Mouse (Mus musculus): ENCODE data around the gene Ydjc. TPM values are rescaled to one million over a fixed set of nuclear protein-coding genes. Genes with fewer than 3 reads are reported as not detected.
A peak's percentile ranks its signal among the peaks of the same experiment; 100 is the strongest.

Gene Ydjc
- total and polyA plus RNA-seq, 3 experiments = 10.4 to 55.2 (median 15.3) TPM

DNA sequence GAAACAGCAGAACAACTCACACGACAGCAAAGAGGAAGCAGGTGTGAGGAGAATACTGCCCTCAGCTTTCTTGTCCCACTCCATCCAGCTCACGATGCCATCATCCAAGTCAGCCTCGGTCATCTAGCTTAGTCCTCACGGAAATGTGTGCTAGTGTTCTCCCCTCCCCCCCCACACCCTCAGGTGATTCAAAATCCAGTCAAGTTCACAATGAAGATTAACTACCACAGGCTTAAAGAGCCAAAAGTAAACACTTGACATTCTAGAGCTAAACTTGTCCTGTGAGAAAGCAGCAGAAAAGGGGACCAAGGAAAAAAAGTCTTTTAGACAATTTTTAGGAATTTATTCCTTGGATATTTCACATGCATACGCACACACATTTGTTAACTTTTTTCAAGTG lies 23.6 kb downstream of the Ydjc start:
- H3K27me3 ChIP-seq (ENCODE audit: insufficient read depth, low read length) = no peaks in the 10 kb centered on the region
- no peak for TF ChIP-seq CTCF (IDR thresholded peaks at IDR 0.05; ENCODE audit: low read depth, low read length)
- no peak for TF ChIP-seq POLR2AphosphoS5 (IDR thresholded peaks at IDR 0.05; ENCODE audit: insufficient replicate concordance, low read depth, low read length)
- TF ChIP-seq TAL1 (conservative IDR thresholded peaks at IDR 0.05; ENCODE audit: low read depth, low read length) = no peak
- TF ChIP-seq GATA2 (IDR thresholded peaks at IDR 0.05; ENCODE audit: borderline replicate concordance, low read depth, low read length) = no peak
- TF ChIP-seq GATA1 (IDR thresholded peaks at IDR 0.05; ENCODE audit: borderline replicate concordance, low read length) = no peak
- peaks cover 3% of the 10 kb centered on the region; the same call in 1 of the 2 replicates for H3K4me1 ChIP-seq (ENCODE audit: insufficient read depth, low read depth, low read length)
- peaks cover 89% of the 10 kb centered on the region for H3K36me3 ChIP-seq (replicated peaks)
- no peak for ATAC-seq (ENCODE audit: extremely low read depth, insufficient number of reproducible peaks, low FRiP score, poor library complexity, severe bottlenecking)
- H3K9me3 ChIP-seq (replicated peaks) = no peaks in the 10 kb centered on the region
- no peak for DNase-seq (ENCODE audit: low spot score)
- H3K4me3 ChIP-seq (ENCODE audit: low read depth, low read length) = no peak overlapping the region

DNA sequence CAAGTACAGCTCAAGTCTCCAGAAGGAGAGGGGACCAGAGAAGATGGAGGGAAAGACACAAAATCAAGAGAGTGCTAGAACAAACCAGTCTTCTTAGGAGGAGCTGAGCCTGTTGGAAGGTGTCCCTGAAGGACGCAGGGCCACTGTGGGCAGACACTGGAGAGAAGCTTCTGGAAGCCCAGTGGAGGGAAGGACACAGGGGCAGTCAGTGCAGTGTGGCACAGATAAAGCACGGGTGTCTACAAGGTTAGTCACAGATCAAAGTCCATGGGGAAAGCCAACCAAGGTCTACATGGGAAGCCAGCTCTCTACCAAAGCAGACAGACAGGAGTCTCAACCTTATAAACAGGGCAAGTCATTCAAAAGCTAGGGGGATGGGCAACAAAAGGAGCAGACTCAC lies 31.3 kb downstream of the Ydjc start:
- no peak for TF ChIP-seq CTCF (IDR thresholded peaks at IDR 0.05; ENCODE audit: low read depth, low read length)
- TF ChIP-seq GATA1 (IDR thresholded peaks at IDR 0.05; ENCODE audit: borderline replicate concordance, low read length) = no peak
- no peak for TF ChIP-seq POLR2AphosphoS5 (IDR thresholded peaks at IDR 0.05; ENCODE audit: insufficient replicate concordance, low read depth, low read length)
- no peak for TF ChIP-seq TAL1 (conservative IDR thresholded peaks at IDR 0.05; ENCODE audit: low read depth, low read length)
- Histone ChIP-seq H3K27me3 (ENCODE audit: insufficient read depth, low read length) (no peaks in the 10 kb centered on the region), H3K4me1 (ENCODE audit: insufficient read depth, low read depth, low read length) (peaks cover 12% of the 10 kb centered on the region), H3K9me3 (replicated peaks) (no peaks in the 10 kb centered on the region), H3K36me3 (replicated peaks) (peaks cover 84% of the 10 kb centered on the region), H3K4me3 (ENCODE audit: low read depth, low read length) (no peak overlapping the region)
- DNase-seq (ENCODE audit: low spot score) (no peak), ATAC-seq (ENCODE audit: extremely low read depth, insufficient number of reproducible peaks, low FRiP score, poor library complexity, severe bottlenecking) (no peak)

DNA sequence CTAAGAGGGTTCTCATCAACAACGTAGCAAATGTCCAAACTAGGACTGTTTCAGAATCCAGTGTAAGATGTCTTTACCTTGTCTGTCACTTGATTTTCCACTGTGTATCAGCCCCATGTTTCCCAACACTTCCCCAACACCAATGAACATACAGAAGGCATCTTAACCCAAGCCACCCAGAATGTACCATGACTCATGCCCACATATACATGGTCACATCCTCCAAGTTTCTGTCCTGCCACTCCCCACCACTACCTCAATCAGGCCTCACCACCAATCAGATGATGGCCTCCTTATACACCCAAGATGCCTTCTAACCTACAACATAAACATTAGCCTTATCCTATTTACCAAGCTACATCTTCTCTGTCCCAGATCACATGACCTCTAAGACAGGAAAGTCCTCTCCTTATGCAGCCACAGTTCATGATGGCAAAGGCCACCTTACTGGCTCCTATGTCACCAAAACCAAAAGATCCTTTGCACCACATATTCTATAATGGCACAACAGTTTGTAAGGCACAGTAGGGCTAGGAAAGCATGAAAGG lies 33.3 kb downstream of the Ydjc start:
- no peaks in the 10 kb centered on the region for H3K27me3 ChIP-seq (ENCODE audit: insufficient read depth, low read length)
- DNase-seq (ENCODE audit: low spot score) (no peak), ATAC-seq (ENCODE audit: extremely low read depth, insufficient number of reproducible peaks, low FRiP score, poor library complexity, severe bottlenecking) (no peak)
- H3K9me3 ChIP-seq (replicated peaks) = no peaks in the 10 kb centered on the region
- TF ChIP-seq GATA2 (IDR thresholded peaks at IDR 0.05; ENCODE audit: borderline replicate concordance, low read depth, low read length) = no peak
- no peak for TF ChIP-seq POLR2AphosphoS5 (IDR thresholded peaks at IDR 0.05; ENCODE audit: insufficient replicate concordance, low read depth, low read length)
- TF ChIP-seq CTCF (IDR thresholded peaks at IDR 0.05; ENCODE audit: low read depth, low read length) = no peak
- TF ChIP-seq TAL1 (conservative IDR thresholded peaks at IDR 0.05; ENCODE audit: low read depth, low read length) = no peak
- TF ChIP-seq GATA1 (IDR thresholded peaks at IDR 0.05; ENCODE audit: borderline replicate concordance, low read length) = no peak
- H3K36me3 ChIP-seq (replicated peaks) = peaks cover 76% of the 10 kb centered on the region
- H3K4me1 ChIP-seq (ENCODE audit: insufficient read depth, low read depth, low read length) = peaks cover 31% of the 10 kb centered on the region
- H3K4me3 ChIP-seq (ENCODE audit: low read depth, low read length) = no peak overlapping the region

DNA sequence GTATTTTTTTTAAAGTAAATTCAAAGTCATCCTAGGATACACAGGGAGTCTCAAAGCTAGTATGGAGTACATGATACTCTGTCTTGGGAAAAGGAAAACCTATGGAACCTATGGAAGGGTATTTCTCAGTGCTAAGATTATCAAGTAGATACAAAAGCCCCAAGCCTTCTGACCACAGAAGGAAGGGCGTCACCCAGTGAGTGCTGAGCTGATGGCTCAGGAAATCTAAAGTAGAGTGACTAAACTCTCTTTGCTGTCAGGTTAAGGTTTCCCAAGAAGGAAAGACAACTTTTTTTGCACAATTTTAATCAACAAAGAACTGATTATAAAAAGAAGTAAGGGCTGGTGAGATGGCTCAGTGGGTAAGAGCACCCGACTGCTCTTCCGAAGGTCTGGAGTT lies 35.3 kb downstream of the Ydjc start:
- Histone ChIP-seq H3K9me3 (replicated peaks) (no peaks in the 10 kb centered on the region), H3K4me3 (ENCODE audit: low read depth, low read length) (no peak overlapping the region), H3K27me3 (ENCODE audit: insufficient read depth, low read length) (no peaks in the 10 kb centered on the region), H3K4me1 (ENCODE audit: insufficient read depth, low read depth, low read length) (peaks cover 39% of the 10 kb centered on the region), H3K36me3 (replicated peaks) (peaks cover 70% of the 10 kb centered on the region)
- ATAC-seq (ENCODE audit: extremely low read depth, insufficient number of reproducible peaks, low FRiP score, poor library complexity, severe bottlenecking) (no peak), DNase-seq (ENCODE audit: low spot score) (no peak)
- TF ChIP-seq TAL1 (conservative IDR thresholded peaks at IDR 0.05; ENCODE audit: low read depth, low read length) (no peak), CTCF (IDR thresholded peaks at IDR 0.05; ENCODE audit: low read depth, low read length) (no peak), GATA2 (IDR thresholded peaks at IDR 0.05; ENCODE audit: borderline replicate concordance, low read depth, low read length) (no peak), GATA1 (IDR thresholded peaks at IDR 0.05; ENCODE audit: borderline replicate concordance, low read length) (no peak), POLR2AphosphoS5 (IDR thresholded peaks at IDR 0.05; ENCODE audit: insufficient replicate concordance, low read depth, low read length) (no peak)

DNA sequence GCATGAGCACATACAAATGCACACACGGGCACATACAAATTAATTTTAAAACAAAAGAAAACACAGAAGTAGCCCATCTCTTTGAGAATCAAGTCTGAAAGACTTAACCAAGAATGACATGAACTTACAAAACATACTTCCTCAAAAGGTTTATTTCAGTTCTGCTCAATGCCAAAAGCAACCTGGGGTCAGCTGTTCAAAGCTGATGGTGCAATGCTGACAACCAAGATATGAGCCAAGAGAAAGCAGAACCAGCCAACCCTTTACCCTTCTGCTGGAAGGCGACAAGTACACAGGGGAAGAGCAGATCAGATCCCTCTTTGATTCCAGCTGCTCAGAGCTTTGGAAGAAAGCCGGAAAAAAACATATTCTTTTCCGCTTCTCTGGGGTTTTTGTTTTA lies 37.0 kb downstream of the Ydjc start:
- no peak overlapping the region for H3K4me3 ChIP-seq (ENCODE audit: low read depth, low read length)
- DNase-seq (ENCODE audit: low spot score) (peak; percentile 29), ATAC-seq (ENCODE audit: extremely low read depth, insufficient number of reproducible peaks, low FRiP score, poor library complexity, severe bottlenecking) (peak; percentile 63)
- H3K4me1 ChIP-seq (ENCODE audit: insufficient read depth, low read depth, low read length) = peaks cover 45% of the 10 kb centered on the region
- peaks cover 70% of the 10 kb centered on the region for H3K36me3 ChIP-seq (replicated peaks)
- no peaks in the 10 kb centered on the region for H3K27me3 ChIP-seq (ENCODE audit: insufficient read depth, low read length)
- no peak for TF ChIP-seq CTCF (IDR thresholded peaks at IDR 0.05; ENCODE audit: low read depth, low read length)
- no peak for TF ChIP-seq GATA1 (IDR thresholded peaks at IDR 0.05; ENCODE audit: borderline replicate concordance, low read length)
- TF ChIP-seq POLR2AphosphoS5 (IDR thresholded peaks at IDR 0.05; ENCODE audit: insufficient replicate concordance, low read depth, low read length) = no peak
- TF ChIP-seq GATA2 (IDR thresholded peaks at IDR 0.05; ENCODE audit: borderline replicate concordance, low read depth, low read length) = no peak
- no peak for TF ChIP-seq TAL1 (conservative IDR thresholded peaks at IDR 0.05; ENCODE audit: low read depth, low read length)
- H3K9me3 ChIP-seq (replicated peaks) = no peaks in the 10 kb centered on the region

DNA sequence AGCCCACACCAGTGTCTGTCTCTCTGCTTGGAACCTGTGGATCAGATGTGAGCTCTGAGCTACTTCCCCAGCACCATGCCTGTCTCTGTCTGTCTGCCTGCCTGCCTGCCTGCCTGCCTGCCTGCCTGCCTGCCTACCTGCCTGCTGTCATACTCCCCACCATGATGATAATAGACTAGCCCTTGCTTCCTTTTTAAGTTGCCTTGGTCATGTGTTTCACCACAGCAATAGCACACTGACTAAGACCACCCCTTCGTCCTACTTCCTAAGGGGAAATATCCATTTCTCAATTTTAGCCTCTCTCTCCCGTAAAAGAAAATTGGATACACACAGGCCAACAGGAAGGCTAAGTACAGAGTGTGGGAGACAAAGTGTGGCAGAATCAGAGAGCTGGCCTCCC lies 37.7 kb downstream of the Ydjc start:
- no peak for ATAC-seq (ENCODE audit: extremely low read depth, insufficient number of reproducible peaks, low FRiP score, poor library complexity, severe bottlenecking)
- H3K4me1 ChIP-seq (ENCODE audit: insufficient read depth, low read depth, low read length) = peaks cover 49% of the 10 kb centered on the region

More for the DNA sequence above, 37.7 kb downstream of the Ydjc start:
- no peaks in the 10 kb centered on the region for H3K9me3 ChIP-seq (replicated peaks)
- no peak overlapping the region for H3K4me3 ChIP-seq (ENCODE audit: low read depth, low read length)
- DNase-seq (ENCODE audit: low spot score) = no peak
- TF ChIP-seq GATA2 (IDR thresholded peaks at IDR 0.05; ENCODE audit: borderline replicate concordance, low read depth, low read length) = no peak
- TF ChIP-seq POLR2AphosphoS5 (IDR thresholded peaks at IDR 0.05; ENCODE audit: insufficient replicate concordance, low read depth, low read length) = no peak
- TF ChIP-seq TAL1 (conservative IDR thresholded peaks at IDR 0.05; ENCODE audit: low read depth, low read length) = no peak
- TF ChIP-seq CTCF (IDR thresholded peaks at IDR 0.05; ENCODE audit: low read depth, low read length) = no peak
- no peak for TF ChIP-seq GATA1 (IDR thresholded peaks at IDR 0.05; ENCODE audit: borderline replicate concordance, low read length)
- peaks cover 72% of the 10 kb centered on the region for H3K36me3 ChIP-seq (replicated peaks)
- no peaks in the 10 kb centered on the region for H3K27me3 ChIP-seq (ENCODE audit: insufficient read depth, low read length)

Measured in G1E (cell line).